Mouse (Mus musculus) embryo, embryonic 11.5 days (tissue): ENCODE results near the gene Prss58.

ENCODE experiments used
- DNase-seq: peaks from one replicate; pipeline ENCODE4 v3.0.0-alpha.2; 2012; ENCODE audit warnings: low read depth, low spot score

Prss58 gene

DNA sequence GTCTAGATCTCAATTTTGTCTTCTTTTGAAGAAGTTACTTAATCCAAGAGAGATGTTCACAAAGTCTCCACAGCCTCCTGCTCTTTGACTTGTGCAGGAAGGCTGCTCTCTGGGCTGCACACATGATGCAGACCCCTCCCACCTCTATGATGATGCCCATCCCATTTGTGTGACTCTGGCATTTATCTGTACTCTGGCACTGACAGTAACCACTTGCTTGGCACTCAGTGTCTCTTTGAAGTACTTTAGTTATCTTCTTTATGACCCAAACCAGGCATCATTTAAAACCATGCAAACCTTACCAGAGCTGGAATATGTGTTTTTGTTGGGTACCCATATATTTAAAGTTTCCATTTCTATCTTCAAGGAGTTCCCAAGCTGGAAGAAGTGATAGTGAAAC, at the start of gene Prss58:
Prss58 (minus strand) TSS at position 101 of the 400 bp plus-strand sequence.
- no peak for DNase-seq

DNA sequence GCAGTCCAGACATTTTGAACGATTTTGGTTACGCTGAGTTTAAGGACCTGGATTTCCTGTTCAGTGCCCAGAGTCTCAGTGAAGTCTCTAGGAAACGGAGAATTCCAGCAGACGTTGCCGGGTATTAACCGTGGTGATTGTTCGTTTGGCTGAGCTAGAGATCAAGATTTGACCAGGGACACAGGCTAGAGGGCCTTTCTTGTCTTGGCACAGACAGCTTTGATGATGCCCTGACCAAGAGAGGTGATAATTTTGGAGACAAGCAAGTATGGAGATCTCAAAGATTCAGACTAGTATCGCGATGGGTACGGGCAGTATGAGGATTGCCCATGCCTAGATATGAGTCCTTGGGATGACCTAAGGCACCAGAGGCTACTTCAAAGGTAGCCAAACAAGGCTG, 40.3 kb upstream of the Prss58 start, which contains the start of gene 1700074P13Rik:
1700074P13Rik (minus strand) TSS at position 101 of the 400 bp plus-strand sequence.
- DNase-seq: no peak

DNA sequence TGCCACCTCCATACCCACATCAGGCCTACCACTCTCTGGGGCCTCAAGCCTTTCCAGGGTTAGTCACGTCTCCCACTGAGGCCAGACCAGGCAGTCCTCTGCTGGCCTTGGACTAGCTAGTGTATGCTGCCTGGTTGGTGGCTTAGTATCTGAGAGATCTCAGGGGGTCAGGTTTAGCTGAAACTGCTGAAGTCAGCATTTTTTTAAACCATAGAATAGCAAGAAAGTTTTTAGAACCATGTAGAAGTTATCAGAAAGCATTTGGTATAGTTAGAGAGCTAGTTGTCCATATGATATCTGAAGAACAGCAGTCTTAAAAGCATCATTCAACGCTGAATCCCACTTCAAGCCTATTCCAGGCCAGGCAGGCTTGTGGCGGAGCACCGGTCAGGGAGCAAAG, 19.8 kb upstream of the Prss58 start:
- no peak for DNase-seq

DNA sequence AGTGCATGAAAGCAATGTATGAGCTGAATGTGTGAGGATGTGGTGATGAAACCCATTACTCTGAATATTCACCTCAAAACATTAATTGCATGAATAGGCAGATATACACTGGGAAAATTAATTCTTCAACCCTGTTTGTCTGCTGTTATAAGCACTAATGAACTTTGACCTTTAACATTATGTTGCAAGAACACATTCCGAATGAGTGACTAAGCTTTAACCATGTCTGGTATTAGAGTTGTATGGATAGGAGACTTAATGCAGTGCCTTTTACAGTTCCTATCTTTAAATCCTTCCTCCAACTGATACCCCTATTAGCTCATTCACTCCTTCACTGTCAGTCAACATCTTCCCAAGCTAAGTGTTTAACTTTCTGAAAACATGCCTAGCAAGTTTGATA, 5.5 kb downstream of the Prss58 start:
- no peak for DNase-seq

DNA sequence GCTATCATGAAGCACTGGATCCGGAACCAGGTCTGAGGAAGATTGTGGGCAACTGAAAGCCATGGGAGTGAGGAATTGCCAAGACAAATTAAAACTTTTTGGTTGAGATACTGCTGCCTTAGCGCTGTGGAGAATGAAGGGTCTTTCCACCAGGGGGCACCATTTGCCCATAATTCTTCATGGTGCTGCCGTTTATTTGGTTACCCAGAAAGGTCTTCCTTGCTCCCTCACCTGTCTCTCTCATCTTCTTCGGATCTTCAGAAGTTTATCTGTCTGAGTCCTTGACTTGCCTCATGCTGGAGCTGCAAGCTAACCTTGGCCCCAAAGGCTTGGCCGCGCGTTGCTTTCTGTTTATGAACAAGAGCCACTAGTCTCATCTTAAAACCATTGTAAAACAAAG, 6.6 kb downstream of the Prss58 start:
- peak; percentile 8 for DNase-seq

DNA sequence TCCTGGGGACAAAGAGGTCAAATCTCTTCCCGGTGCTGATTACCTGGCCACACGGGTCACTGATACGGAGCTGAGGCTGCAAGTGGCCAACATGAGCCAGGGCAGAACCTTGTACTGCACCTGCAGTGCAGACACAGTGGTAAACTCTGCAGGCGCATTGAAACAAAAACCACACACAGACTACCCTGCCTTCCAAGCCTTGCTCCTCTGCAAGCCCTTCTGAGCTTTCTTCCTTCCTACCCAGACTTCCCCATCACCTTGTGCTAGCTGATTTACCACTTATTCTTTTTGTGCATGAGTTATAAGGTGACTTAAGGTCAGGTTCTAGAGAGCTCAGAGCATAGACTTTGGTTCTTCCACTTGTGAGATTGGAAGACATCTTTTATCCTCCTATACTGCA, 8.4 kb downstream of the Prss58 start:
- DNase-seq: no peak

DNA sequence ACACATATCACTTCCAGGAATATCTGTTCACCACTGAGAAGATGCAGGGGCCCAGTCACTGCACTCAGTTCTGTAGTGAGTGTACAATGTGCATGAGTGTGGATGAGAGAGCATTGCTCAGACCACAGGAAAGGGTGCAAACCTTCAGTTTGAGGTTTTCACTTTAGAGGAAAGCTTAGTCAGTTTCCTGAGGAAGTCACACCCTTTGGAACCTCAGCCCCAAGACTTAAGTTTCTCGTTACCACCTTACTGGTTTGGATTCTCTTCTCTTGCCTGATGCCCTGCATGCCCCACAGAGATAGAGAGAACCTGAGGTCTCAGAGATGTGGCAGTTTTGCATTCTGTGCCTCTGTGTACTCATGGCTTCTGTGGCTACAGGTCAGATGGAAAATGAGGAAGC, 9.2 kb downstream of the Prss58 start:
- DNase-seq: no peak

DNA sequence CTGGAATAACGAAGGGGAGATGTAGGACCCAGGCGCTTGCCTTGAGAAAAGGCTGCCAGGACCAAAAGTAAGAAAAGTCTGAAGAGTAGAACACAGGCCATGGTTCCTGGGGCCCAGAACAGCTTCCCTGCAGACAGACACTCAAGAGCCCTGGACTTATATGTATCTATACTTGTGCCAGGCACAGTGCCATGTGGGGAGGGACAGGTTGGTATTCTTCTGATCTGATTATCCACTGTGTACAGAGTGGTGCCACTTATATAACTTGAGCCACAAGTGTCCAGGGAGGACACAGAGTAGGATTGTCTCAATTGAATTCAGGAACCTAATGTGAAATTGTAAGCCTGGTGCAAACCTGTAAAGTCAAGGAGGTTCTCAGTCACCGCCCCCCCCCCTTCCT, 12.8 kb downstream of the Prss58 start, which contains the start of gene Moxd2:
Moxd2 (minus strand) TSS at position 101 of the 400 bp plus-strand sequence.
- no peak for DNase-seq

DNA sequence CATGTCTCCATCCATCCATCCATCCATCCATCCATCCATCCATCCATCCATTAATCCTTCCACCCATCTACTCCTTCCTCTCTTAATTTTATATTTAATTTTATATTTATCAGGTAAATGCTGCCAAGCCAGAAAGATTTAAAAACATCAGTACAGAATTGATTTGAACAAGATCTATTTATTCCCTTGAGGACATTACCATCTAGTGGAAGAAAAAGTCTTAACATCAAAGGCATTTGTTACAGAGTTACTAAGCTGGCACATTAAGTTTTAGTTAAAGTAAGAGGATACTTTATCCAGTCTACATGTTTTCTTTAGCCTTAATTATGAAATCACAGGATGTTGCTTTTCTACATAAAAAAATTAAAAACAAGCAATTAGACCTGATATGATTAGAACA, 54.9 kb downstream of the Prss58 start:
- no peak for DNase-seq
